Mouse (Mus musculus) CD8-positive naive resting alpha-beta T cell, adult 2 months (primary cell): ENCODE results near the gene C730034F03Rik.

Experiments
- DNase-seq, 2 experiments: peaks; one replicate each; pipeline ENCODE4 v3.0.0; 2022; ENCODE audit warnings: low read depth in 2 of 2, low spot score in 2 of 2

C730034F03Rik gene

GRCm38 (mm10) chr15:89431806-89432205 lies 2.4 kb downstream of the C730034F03Rik start:
- DNase-seq, result no peak

GRCm38 (mm10) chr15:89432946-89433345 lies 3.6 kb downstream of the C730034F03Rik start:
- no peak for DNase-seq

DNA sequence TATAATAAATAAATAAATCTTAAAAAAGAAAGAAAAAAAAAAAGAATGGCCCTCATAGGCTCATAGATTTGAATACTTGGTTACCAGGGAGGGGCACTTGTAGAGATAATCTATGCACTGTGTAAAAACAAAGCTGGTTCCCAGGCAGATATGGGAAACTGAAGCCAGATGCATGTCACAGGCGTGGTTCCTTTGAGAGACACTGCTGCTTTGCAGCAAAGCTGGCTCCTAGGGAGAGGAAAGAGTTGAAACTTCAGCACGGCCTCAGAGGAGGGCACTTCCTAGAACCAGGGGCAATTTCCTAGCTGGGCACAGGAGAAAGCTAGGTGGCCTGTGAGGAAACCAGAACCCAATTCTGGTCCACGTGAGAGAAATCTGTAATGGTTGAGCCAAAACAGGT lies 4.7 kb downstream of the C730034F03Rik start:
- DNase-seq, result no peak

DNA sequence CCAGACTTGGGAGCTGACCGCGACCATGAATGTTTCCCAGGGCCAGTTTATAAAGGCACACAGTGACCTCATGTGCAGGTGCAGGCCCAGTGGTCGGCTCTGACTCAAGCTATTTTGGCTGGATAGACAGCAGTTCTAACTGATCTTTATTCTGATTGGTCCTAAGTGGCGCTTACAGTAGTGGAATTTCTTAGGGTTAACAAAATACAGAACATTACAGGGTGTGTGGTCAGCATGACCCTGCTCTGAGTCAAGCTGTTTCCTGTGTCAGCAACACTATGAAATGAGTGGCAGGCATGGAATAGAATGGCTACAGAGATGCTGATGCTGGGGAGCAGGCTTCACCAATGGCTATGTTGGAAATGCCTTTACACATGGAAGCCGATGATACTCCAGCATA lies 6.5 kb downstream of the C730034F03Rik start:
- no peak for DNase-seq

DNA sequence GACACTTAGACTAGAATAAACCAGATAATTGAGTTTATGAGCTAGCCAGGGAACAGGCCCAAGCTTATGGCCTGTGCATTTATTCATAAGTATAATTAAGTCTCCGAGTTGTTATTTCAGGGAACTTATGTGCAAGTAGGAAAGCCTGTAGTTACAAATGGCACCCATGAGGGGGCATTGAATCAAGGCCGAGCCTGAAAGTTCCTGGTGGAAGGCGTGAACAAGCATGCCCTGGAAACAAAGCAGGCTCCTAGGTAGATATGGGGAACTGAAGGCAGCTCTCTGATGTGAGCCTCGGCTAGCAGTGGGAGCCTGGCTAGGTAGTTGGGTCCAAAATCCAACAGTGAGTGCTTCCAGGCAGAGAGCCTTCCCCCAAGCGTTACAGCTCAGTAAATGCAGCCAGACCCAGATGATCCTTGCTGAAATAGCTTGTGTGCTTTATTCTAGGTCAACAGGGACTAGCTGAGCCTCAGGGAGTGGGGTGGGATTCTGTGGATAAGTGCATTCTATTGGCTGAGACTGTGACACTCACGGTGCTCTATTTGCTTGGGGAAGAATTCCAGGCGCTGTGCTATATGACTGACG lies 13.2 kb downstream of the C730034F03Rik start:
- no peak for DNase-seq

GRCm38 (mm10) chr15:89452906-89453864 lies 23.8 kb downstream of the C730034F03Rik start:
- peak in 1 of 2 experiments; percentile 36 for DNase-seq

- no peak for DNase-seq
These were observed 24.6 kb downstream of the C730034F03Rik start, which contains the start of gene Mapk8ip2 for GRCm38 (mm10) chr15:89453865-89454478. Gene Mapk8ip2 (plus strand): TSS chr15:89453913.

- DNase-seq, result no peak
These were observed 25.5 kb downstream of the C730034F03Rik start for GRCm38 (mm10) chr15:89454857-89455256.

DNA sequence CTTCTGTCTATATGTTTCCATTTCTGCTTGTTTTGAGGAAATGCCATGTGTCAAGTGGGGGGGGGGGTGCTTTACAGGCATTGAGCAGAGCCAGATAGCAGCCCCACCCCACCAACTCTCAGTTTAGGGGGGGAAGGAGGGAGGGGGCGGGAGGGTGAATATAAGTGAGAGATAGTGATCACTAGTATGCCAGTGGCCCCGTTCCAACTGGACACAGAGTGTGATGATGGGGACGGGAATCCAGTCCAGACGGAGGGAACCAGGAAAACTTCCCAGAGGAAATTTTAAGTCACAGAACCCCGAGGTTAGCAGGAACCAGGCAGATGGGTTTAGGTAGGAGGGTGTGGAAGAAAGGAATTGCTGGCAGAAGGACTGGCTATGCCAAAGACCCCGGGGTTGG lies 26.3 kb downstream of the C730034F03Rik start:
- no peak for DNase-seq

- DNase-seq, result no peak
These were observed 29.6 kb downstream of the C730034F03Rik start for GRCm38 (mm10) chr15:89458942-89459341.

GRCm38 (mm10) chr15:89459821-89460220 lies 30.4 kb downstream of the C730034F03Rik start:
- DNase-seq, result no peak

- no peak for DNase-seq
These were observed 30.9 kb downstream of the C730034F03Rik start for GRCm38 (mm10) chr15:89460298-89460697.

GRCm38 (mm10) chr15:89461321-89461720 lies 31.9 kb downstream of the C730034F03Rik start:
- no peak for DNase-seq

DNA sequence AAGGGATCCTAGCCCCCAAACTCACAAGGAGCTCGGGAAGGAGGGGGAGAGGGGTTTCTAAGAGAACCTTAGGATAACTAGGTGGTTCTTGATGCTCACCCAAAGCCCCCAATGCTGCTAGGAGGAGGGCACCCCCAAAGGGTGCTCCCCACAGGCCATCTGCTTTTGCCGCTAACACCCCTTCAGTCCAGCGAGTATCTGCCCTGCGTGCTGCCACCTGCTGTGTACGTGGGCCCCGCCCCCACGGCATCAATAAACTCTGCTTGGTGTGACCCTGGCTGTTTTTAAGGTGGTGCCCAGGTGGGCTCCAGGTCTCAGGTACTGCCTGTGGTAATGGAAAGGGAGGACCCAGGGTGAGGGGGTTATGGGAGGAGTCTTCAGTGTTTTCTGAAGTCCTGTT lies 32.8 kb downstream of the C730034F03Rik start:
- no peak for DNase-seq

DNA sequence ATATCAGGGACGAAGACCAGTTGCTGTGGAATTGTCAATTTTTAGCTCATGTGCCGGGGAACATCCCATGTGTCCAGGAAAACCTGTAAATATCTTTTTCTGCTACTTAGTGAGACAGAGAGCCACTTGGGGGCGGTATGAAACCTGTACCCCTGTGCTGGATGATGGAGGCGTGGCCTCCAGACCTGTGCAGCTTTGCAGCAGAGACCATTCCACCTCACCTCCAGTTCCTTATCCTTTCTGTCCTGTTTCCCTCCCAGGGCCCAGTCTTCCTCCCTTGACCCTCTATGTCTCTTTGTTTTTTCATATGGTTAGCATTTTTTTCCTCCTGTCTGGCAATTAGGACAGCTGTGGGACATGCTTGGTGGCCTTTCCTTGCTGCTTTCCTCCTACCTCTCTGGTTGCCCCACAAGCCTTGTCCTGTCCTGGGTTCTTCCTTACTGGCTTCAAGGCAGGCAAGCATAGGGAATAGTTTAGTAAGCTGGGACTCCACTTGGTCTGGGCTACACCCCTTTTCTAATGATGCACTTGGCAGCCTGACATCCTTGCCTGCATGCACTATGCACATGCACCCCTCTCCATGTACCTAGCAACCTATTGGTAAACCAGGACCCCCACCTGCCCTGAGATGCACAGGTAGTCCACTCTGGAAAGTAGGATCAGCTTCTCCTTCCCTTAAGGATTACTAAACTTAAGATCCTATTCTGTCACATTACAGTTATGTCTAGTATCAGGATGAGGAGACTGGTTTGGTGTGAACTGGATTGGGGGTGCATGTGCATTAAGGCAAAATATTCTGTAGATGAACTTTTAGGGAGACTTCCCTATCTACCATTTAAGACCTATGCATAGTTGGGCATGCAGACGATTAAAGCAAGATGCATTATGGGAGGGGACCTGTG lies 34.2 kb downstream of the C730034F03Rik start:
- no peak for DNase-seq

GRCm38 (mm10) chr15:89465052-89465451 lies 35.7 kb downstream of the C730034F03Rik start:
- no peak for DNase-seq

DNA sequence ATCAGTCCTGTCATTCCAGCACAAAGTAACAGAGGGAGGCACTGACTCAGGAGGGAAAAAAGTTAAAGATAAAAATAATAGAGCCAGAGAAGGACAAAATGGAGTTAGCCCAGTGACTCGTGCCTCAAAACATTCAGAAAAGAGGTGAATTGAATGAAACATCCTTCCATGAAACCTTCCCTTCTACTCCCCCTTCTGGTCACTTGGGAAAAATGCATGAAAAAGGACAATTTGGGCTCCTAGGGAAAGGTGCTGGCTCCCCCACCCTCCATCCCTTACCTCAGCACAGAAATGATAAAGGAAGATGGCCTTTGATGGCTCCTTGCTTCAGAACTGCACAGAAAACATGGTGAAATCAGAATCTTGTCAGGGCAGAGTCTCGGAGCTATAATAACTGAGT lies 39.2 kb downstream of the C730034F03Rik start:
- no peak for DNase-seq

- no peak for DNase-seq
These were observed 42.1 kb downstream of the C730034F03Rik start for GRCm38 (mm10) chr15:89471476-89471875.

- no peak for DNase-seq
These were observed 44.0 kb downstream of the C730034F03Rik start for GRCm38 (mm10) chr15:89473370-89473769.

GRCm38 (mm10) chr15:89473921-89474320 lies 44.5 kb downstream of the C730034F03Rik start:
- no peak for DNase-seq
